Mouse (Mus musculus): ENCODE data around the gene Ric8a. TPM values are rescaled to one million over a fixed set of nuclear protein-coding genes. Genes with fewer than 3 reads are reported as not detected.

Gene Ric8a
- polyA plus RNA-seq, 1 experiment, result 59.3 TPM

DNA sequence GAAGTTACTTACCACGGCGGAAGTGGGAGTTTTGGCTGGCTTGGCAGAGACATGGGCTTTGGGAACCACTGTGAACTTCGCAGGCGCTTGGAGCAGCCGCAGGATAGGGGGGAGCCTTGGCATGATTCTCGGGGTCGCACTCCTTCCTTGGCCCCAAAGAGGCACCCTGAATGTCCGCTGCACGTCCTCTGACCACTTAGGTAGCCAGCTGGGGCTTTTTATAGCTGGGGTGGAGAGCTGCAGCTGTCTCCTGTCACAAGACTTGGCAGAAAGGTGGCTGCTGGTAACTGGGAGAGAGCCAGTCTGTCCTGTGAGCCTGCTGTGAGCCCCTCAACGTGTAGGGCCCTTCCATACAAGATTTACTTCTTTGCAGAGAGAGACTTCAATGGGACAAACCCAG lies 43.5 kb downstream of the Ric8a start, which contains the start of gene Cox8b:
TSS of gene Cox8b (minus strand) at position 227 of the 400 bp plus-strand sequence.
- H3K4me3 ChIP-seq (ENCODE audit: insufficient read depth, poor library complexity, severe bottlenecking), result no peak within 1 kb of the TSS
- no peaks in the 10 kb centered on the region for H3K79me3 ChIP-seq (ENCODE audit: low read depth)
- no peak within 1 kb of the TSS for H3ac ChIP-seq (ENCODE audit: control insufficient read depth, insufficient read length, low read depth)
- H3K36me3 ChIP-seq (ENCODE audit: control insufficient read depth, insufficient read depth), result peaks cover 32% of the 10 kb centered on the region
- H3K27me3 ChIP-seq (ENCODE audit: control insufficient read depth, insufficient read depth, insufficient read length), result no peaks in the 10 kb centered on the region
- no peaks in the 10 kb centered on the region for H3K79me2 ChIP-seq (ENCODE audit: control insufficient read depth, insufficient read depth)
- TF ChIP-seq MYOG (IDR thresholded peaks at IDR 0.05; ENCODE audit: control insufficient read depth, extremely low read depth, insufficient read length), result no peak
- TF ChIP-seq MAX (IDR thresholded peaks at IDR 0.05), result no peak
- no peak for TF ChIP-seq USF1 (IDR thresholded peaks at IDR 0.05; ENCODE audit: low read depth)
- TF ChIP-seq MYOD1 (IDR thresholded peaks at IDR 0.05; ENCODE audit: control insufficient read depth, insufficient read length, low read depth), result no peak
- TF ChIP-seq FOSL1 (IDR thresholded peaks at IDR 0.05; ENCODE audit: insufficient read depth, low read length, poor library complexity, severe bottlenecking), result no peak
- TF ChIP-seq CEBPB (IDR thresholded peaks at IDR 0.05; ENCODE audit: low read depth), result no peak

DNA sequence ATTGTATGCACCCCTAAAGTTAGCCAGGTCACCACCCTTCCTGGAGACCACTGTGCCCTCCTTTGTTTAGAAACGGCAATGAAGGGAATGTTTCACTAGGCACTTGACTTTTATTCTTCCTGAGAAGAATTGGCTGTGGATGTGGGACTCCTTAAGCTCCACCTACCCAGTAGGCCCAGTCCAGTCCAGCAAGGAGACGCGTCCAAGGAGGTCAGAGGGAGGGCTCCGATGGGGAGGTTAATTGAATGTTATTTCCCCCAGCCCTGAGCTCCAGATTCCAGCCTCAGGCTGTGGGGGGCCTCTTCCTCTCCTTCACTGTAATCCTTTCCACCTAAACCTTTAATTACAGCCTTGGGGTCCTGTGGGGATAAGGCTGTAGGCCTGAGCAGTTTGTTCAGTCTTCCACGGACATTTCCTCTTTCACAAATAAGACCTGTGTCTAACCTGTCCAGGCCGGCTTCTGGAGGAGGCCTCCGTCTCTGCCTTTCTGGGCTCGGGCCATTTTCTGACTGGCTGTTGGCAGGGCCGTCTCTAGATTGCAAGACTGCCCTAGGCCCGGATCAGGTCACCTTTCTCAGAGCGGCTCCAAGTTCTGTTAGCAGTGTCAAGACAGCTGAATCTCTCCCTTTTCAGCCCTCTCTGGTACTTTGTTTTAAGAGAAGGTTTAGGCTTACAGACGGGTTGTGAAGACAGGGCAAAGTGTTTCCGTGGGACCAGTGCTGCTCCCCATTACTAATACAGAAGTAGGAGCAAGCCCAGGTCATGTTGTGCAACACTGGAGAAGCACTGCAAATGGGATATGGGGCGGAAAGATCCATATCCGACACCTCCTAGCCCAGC lies 45.5 kb downstream of the Ric8a start:
- Histone ChIP-seq H3K36me3 (ENCODE audit: control insufficient read depth, insufficient read depth) (peaks cover 16% of the 10 kb centered on the region), H3K79me2 (ENCODE audit: control insufficient read depth, insufficient read depth) (no peaks in the 10 kb centered on the region), H3K27me3 (ENCODE audit: control insufficient read depth, insufficient read depth, insufficient read length) (no peaks in the 10 kb centered on the region), H3K79me3 (ENCODE audit: low read depth) (no peaks in the 10 kb centered on the region), H3ac (ENCODE audit: control insufficient read depth, insufficient read length, low read depth) (no peak overlapping the region), H3K4me3 (ENCODE audit: insufficient read depth, poor library complexity, severe bottlenecking) (no peak overlapping the region)
- TF ChIP-seq MYOG (IDR thresholded peaks at IDR 0.05; ENCODE audit: control insufficient read depth, extremely low read depth, insufficient read length) (no peak), USF1 (IDR thresholded peaks at IDR 0.05; ENCODE audit: low read depth) (no peak), MAX (IDR thresholded peaks at IDR 0.05) (no peak), CTCF (IDR thresholded peaks at IDR 0.05; ENCODE audit: control insufficient read depth, insufficient read depth, insufficient read length) (no peak), FOSL1 (IDR thresholded peaks at IDR 0.05; ENCODE audit: insufficient read depth, low read length, poor library complexity, severe bottlenecking) (no peak), MYOD1 (IDR thresholded peaks at IDR 0.05; ENCODE audit: control insufficient read depth, insufficient read length, low read depth) (no peak), CEBPB (IDR thresholded peaks at IDR 0.05; ENCODE audit: low read depth) (no peak)

DNA sequence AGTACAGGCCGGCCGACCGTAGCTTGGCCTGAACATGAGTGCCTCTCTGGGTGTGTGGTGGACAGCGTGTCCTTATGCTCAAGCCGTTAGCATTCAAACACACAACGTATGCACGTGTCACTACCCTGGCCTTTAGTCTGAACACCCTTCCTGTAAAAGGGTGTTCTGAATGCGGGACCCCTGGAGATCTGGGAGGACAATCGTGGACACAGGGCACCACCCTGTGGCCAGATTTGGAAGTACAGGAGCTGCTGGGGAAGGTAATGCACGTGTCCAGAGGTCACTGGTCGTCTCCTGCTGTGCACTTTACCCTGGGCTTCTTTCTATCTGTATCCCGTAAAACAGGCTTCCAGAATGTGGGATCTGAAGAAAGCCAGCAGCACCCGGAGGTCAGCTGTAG lies 46.5 kb downstream of the Ric8a start:
- H3K4me3 ChIP-seq (ENCODE audit: insufficient read depth, poor library complexity, severe bottlenecking), result no peak overlapping the region
- no peaks in the 10 kb centered on the region for H3K27me3 ChIP-seq (ENCODE audit: control insufficient read depth, insufficient read depth, insufficient read length)
- H3K36me3 ChIP-seq (ENCODE audit: control insufficient read depth, insufficient read depth), result peaks cover 8% of the 10 kb centered on the region
- no peak for TF ChIP-seq MYOG (IDR thresholded peaks at IDR 0.05; ENCODE audit: control insufficient read depth, extremely low read depth, insufficient read length)
- no peak for TF ChIP-seq USF1 (IDR thresholded peaks at IDR 0.05; ENCODE audit: low read depth)
- no peak for TF ChIP-seq MAX (IDR thresholded peaks at IDR 0.05)
- TF ChIP-seq FOSL1 (IDR thresholded peaks at IDR 0.05; ENCODE audit: insufficient read depth, low read length, poor library complexity, severe bottlenecking), result no peak
- TF ChIP-seq MYOD1 (IDR thresholded peaks at IDR 0.05; ENCODE audit: control insufficient read depth, insufficient read length, low read depth), result no peak
- TF ChIP-seq CTCF (IDR thresholded peaks at IDR 0.05; ENCODE audit: control insufficient read depth, insufficient read depth, insufficient read length), result peak; percentile 90
- no peaks in the 10 kb centered on the region for H3K79me3 ChIP-seq (ENCODE audit: low read depth)
- H3K79me2 ChIP-seq (ENCODE audit: control insufficient read depth, insufficient read depth), result no peaks in the 10 kb centered on the region
- no peak overlapping the region for H3ac ChIP-seq (ENCODE audit: control insufficient read depth, insufficient read length, low read depth)

DNA sequence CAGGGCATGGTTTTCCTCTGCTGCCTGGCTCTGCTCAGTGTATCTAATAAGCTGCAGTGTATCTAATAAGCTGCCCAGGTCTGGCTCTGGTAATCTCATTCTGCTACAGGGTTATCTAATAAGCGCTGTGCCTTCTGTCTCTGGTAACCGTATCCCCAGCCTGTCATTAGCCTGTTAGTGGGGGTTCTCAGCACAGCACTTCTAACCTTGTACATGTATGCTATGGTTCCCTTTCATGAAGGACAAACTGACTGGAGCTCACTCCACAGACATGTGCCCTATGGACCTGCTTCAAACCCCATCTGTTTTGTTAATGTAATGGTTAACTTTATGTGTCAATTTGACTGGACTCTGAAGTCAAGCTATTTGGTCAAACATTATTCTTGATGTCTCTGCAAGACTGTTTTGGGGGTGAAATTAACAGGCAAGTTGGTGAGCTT lies 48.9 kb downstream of the Ric8a start:
- no peaks in the 10 kb centered on the region for H3K79me2 ChIP-seq (ENCODE audit: control insufficient read depth, insufficient read depth)
- H3K79me3 ChIP-seq (ENCODE audit: low read depth), result no peaks in the 10 kb centered on the region
- no peak overlapping the region for H3ac ChIP-seq (ENCODE audit: control insufficient read depth, insufficient read length, low read depth)
- no peaks in the 10 kb centered on the region for H3K36me3 ChIP-seq (ENCODE audit: control insufficient read depth, insufficient read depth)
- H3K27me3 ChIP-seq (ENCODE audit: control insufficient read depth, insufficient read depth, insufficient read length), result no peaks in the 10 kb centered on the region
- no peak overlapping the region for H3K4me3 ChIP-seq (ENCODE audit: insufficient read depth, poor library complexity, severe bottlenecking)
- TF ChIP-seq MYOD1 (IDR thresholded peaks at IDR 0.05; ENCODE audit: control insufficient read depth, insufficient read length, low read depth), result no peak
- no peak for TF ChIP-seq MAX (IDR thresholded peaks at IDR 0.05)

DNA sequence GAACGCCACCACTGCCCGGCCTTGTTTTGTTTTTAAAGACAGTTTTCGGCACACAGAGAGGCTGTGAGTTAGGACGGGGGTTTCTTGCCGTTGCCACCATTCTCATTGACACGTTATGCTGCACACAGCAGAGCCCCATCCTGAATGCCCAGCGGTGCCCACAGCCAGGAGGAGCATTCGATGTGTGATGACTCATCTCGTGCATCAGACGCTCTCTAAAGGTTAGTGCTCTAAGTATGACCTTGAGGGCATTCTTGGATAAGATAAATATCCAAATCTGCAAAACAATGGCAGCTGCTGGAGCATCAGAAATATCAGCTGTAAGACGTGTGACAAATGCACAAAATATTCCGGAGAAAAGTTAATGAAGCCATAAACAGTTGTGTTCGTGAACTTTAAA lies 50.4 kb downstream of the Ric8a start:
- no peak for TF ChIP-seq CTCF (IDR thresholded peaks at IDR 0.05; ENCODE audit: control insufficient read depth, insufficient read depth, insufficient read length)
- TF ChIP-seq MYOD1 (IDR thresholded peaks at IDR 0.05; ENCODE audit: control insufficient read depth, insufficient read length, low read depth), result peak; percentile 31
- H3K79me2 ChIP-seq (ENCODE audit: control insufficient read depth, insufficient read depth), result no peaks in the 10 kb centered on the region

DNA sequence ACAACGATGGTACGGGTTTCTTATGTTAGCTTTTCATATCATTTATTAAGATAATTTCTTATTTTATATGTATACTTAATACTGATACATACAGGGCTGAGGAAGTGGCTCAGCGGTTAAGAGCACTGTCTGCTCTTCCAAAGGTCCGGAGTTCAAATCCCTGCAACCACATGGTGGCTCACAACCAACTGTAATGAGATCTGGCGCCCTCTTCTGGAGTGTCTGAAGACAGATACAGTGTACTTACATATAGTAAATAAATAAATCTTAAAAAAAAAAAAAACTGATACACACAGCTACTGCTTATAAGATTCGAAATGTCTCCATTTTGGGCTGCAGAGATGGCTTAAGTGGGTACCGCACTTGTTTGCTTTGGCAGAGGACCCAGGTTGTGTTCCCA lies 50.9 kb downstream of the Ric8a start:
- no peaks in the 10 kb centered on the region for H3K79me3 ChIP-seq (ENCODE audit: low read depth)
- H3K27me3 ChIP-seq (ENCODE audit: control insufficient read depth, insufficient read depth, insufficient read length), result peaks cover 3% of the 10 kb centered on the region
- TF ChIP-seq FOSL1 (IDR thresholded peaks at IDR 0.05; ENCODE audit: insufficient read depth, low read length, poor library complexity, severe bottlenecking), result no peak
- TF ChIP-seq CEBPB (IDR thresholded peaks at IDR 0.05; ENCODE audit: low read depth), result no peak
- no peak for TF ChIP-seq USF1 (IDR thresholded peaks at IDR 0.05; ENCODE audit: low read depth)
- no peak for TF ChIP-seq MYOD1 (IDR thresholded peaks at IDR 0.05; ENCODE audit: control insufficient read depth, insufficient read length, low read depth)
- TF ChIP-seq MYOG (IDR thresholded peaks at IDR 0.05; ENCODE audit: control insufficient read depth, extremely low read depth, insufficient read length), result no peak
- no peak for TF ChIP-seq CTCF (IDR thresholded peaks at IDR 0.05; ENCODE audit: control insufficient read depth, insufficient read depth, insufficient read length)
- no peak for TF ChIP-seq MAX (IDR thresholded peaks at IDR 0.05)
- no peak overlapping the region for H3K4me3 ChIP-seq (ENCODE audit: insufficient read depth, poor library complexity, severe bottlenecking)
- H3ac ChIP-seq (ENCODE audit: control insufficient read depth, insufficient read length, low read depth), result no peak overlapping the region
- no peaks in the 10 kb centered on the region for H3K36me3 ChIP-seq (ENCODE audit: control insufficient read depth, insufficient read depth)
- H3K79me2 ChIP-seq (ENCODE audit: control insufficient read depth, insufficient read depth), result no peaks in the 10 kb centered on the region

More for the DNA sequence above, 50.4 kb downstream of the Ric8a start:
- Histone ChIP-seq H3K4me3 (ENCODE audit: insufficient read depth, poor library complexity, severe bottlenecking) (no peak overlapping the region), H3K36me3 (ENCODE audit: control insufficient read depth, insufficient read depth) (no peaks in the 10 kb centered on the region), H3ac (ENCODE audit: control insufficient read depth, insufficient read length, low read depth) (no peak overlapping the region), H3K79me3 (ENCODE audit: low read depth) (no peaks in the 10 kb centered on the region), H3K27me3 (ENCODE audit: control insufficient read depth, insufficient read depth, insufficient read length) (no peaks in the 10 kb centered on the region)
